Mouse (Mus musculus) midbrain, postnatal 0 days (tissue): ENCODE results near the gene Akr1a1. TPM values are rescaled to one million over a fixed set of nuclear protein-coding genes. Genes with fewer than 3 reads are reported as not detected.

Experiments
- ATAC-seq: fragments of 200-750 bp; cut with Nextera tagmentation; 2 replicates; pipeline ENCODE4 v1.8.0; 2017; ENCODE audit warnings: moderate number of reproducible peaks, mild to moderate bottlenecking, moderate TSS enrichment, moderate library complexity; ENCODE audit not compliant: low FRiP score
- DNase-seq: peaks from one replicate; pipeline ENCODE4 v3.0.0-alpha.2; 2015; ENCODE audit warnings: low spot score
- H3K27ac ChIP-seq: fragments of 300-500 bp; sonication (generic); 2 replicates; pipeline ENCODE4 v1.5.1; 2014; ENCODE audit warnings: low read depth, mild to moderate bottlenecking, low read length, mixed read lengths
- H3K27me3 ChIP-seq: fragments of 300-500 bp; sonication (generic); 2 replicates; pipeline ENCODE4 v1.6.1; 2014; ENCODE audit warnings: low read length, control low read depth, mixed read lengths; ENCODE audit not compliant: insufficient read depth
- H3K36me3 ChIP-seq: fragments of 300-500 bp; sonication (generic); 2 replicates; pipeline ENCODE4 v1.6.1; 2014; ENCODE audit warnings: low read length, control low read depth, mixed read lengths; ENCODE audit not compliant: insufficient read depth
- H3K4me1 ChIP-seq: fragments of 300-500 bp; sonication (generic); 2 replicates; pipeline ENCODE4 v1.6.1; 2014; ENCODE audit warnings: mild to moderate bottlenecking, control low read depth, antibody characterized with exemption, low read length, mixed read lengths; ENCODE audit not compliant: insufficient read depth
- H3K4me2 ChIP-seq: fragments of 300-500 bp; sonication (generic); 2 replicates; pipeline ENCODE4 v1.6.1; 2014; ENCODE audit warnings: low read depth, mild to moderate bottlenecking, low read length, mixed read lengths; ENCODE audit not compliant: poor library complexity, severe bottlenecking
- H3K4me3 ChIP-seq: fragments of 300-500 bp; sonication (generic); 2 replicates; pipeline ENCODE4 v1.5.1; 2014; ENCODE audit warnings: low read depth, mild to moderate bottlenecking, low read length, moderate library complexity
- H3K9ac ChIP-seq: fragments of 300-500 bp; sonication (generic); replicated peaks from 2 replicates; pipeline ENCODE4 v1.6.1; 2014; ENCODE audit warnings: mild to moderate bottlenecking, low read length, moderate library complexity, mixed read lengths; ENCODE audit not compliant: poor library complexity, severe bottlenecking
- H3K9me3 ChIP-seq: fragments of 300-500 bp; sonication (generic); 2 replicates; pipeline ENCODE4 v1.6.1; 2016; ENCODE audit warnings: low read length, control low read depth
- CTCF ChIP-seq: IDR thresholded peaks from 2 replicates; pipeline ENCODE4 v1.5.1; 2016; ENCODE audit warnings: antibody characterized with exemption, mild to moderate bottlenecking
- WGBS: fragments of 180-500 bp; shearing (Covaris S2); extraction: QIAGEN DNeasy Blood & Tissue Kit; methylation state at CpG from one replicate; pipeline ENCODE4 v1.1.7; 2014; 5-methylcytosine and 5-hydroxymethylcytosine counted together
- polyA plus RNA-seq: library from polyadenylated mRNA; unstranded; fragments of >200 nt; fragmentation: Nextera tagmentation; extraction: Ambion mirVana; gene quantifications from 2 replicates; pipeline ENCODE4 v1.2.1, GENCODE M21; 2015
- total RNA-seq: library from RNA; depleted of rRNA; stranded (reverse); fragments of >200 nt; gene quantifications from 2 replicates; pipeline ENCODE4 v1.2.3, GENCODE M21; 2014

Gene Akr1a1
- total and polyA plus RNA-seq, 2 experiments from 2014 or later, result 495 to 684 TPM

DNA sequence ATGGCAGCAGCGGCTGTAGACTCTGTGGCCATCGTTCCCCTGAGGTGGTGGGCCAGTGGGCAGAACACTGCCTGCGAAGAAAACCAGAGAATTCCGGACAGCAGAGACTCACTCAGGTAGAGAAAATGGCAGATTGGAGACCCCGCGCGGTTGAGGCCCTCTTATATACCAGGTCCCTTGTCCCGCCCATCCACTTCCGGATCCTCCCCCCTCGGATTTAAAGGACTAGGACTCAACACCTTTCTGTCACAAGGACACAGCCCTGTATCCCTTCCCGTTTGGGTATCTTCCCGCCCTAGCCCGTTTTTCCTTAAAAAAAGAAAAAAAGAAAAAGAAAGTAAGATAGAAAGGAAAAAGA lies 24.1 kb downstream of the Akr1a1 start:
- Histone ChIP-seq H3K36me3 (no peaks in the 10 kb centered on the region), H3K9ac (peak overlapping the region; percentile 90), H3K4me3 (peak overlapping the region; percentile 97), H3K9me3 (no peaks in the 10 kb centered on the region), H3K4me2 (peak overlapping the region; percentile 75), H3K27ac (peak overlapping the region; percentile 97), H3K27me3 (no peaks in the 10 kb centered on the region), H3K4me1 (0 out of 2 replicates have a peak, but pooled peaks cover 3% of the 10 kb centered on the region)
- ATAC-seq, result peak; percentile 96
- WGBS, result 0% methylated on average over 13 of the region's 13 CpGs
- DNase-seq, result peak; percentile 94
- no peak for TF ChIP-seq CTCF

- H3K4me1 ChIP-seq, result 0 out of 2 replicates have a peak, but pooled peaks cover 3% of the 10 kb centered on the region
- peak overlapping the region; percentile 97 for H3K27ac ChIP-seq
- no peaks in the 10 kb centered on the region for H3K9me3 ChIP-seq
- peak; percentile 78 for ATAC-seq
- peak overlapping the region; percentile 75 for H3K4me2 ChIP-seq
- under 1% methylated on average over 49 of the region's 53 CpGs for WGBS
- H3K27me3 ChIP-seq, result no peaks in the 10 kb centered on the region
- peak; percentile 92 for DNase-seq
- peak; percentile 33 for TF ChIP-seq CTCF
- no peaks in the 10 kb centered on the region for H3K36me3 ChIP-seq
- peak overlapping the region; percentile 90 for H3K9ac ChIP-seq
- peak overlapping the region; percentile 97 for H3K4me3 ChIP-seq
Observed at GRCm38 (mm10) chr4:116626658-116627358, 24.7 kb downstream of the Akr1a1 start.

- no peaks in the 10 kb centered on the region for H3K27me3 ChIP-seq
- 0 out of 2 replicates have a peak, but pooled peaks cover 3% of the 10 kb centered on the region for H3K4me1 ChIP-seq
- no peak overlapping the region for H3K27ac ChIP-seq
- no peak overlapping the region for H3K4me3 ChIP-seq
- H3K9me3 ChIP-seq, result no peaks in the 10 kb centered on the region
- TF ChIP-seq CTCF, result no peak
- WGBS, result 95% methylated on average over 4 of the region's 4 CpGs
- H3K4me2 ChIP-seq, result no peak overlapping the region
- ATAC-seq (no peak), DNase-seq (no peak)
- H3K36me3 ChIP-seq, result 0 out of 2 replicates have a peak, but pooled peaks cover 3% of the 10 kb centered on the region
- H3K9ac ChIP-seq, result no peak overlapping the region
Observed at GRCm38 (mm10) chr4:116624831-116625230, 26.6 kb downstream of the Akr1a1 start.

DNA sequence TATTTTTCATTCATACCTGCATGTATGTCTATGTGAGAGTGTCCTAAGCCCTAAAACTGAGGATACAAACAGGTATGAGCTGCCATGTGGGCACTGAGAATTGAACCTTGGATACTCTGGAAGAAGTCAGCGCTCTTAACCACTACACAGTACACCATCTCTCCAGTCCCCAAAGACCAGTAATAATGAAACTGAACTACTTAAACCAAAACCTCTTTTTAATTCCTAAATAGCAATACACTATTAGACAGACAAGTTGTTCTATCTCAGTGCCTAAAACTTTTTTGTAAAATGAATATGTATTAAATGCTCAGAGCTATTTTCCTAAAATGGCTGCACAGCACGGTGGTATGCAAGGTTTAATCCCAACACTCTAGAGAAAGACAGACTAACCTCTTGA lies 36.2 kb downstream of the Akr1a1 start:
- no peak overlapping the region for H3K4me2 ChIP-seq
- DNase-seq (no peak), ATAC-seq (no peak)
- H3K4me3 ChIP-seq, result no peak overlapping the region
- no peaks in the 10 kb centered on the region for H3K9me3 ChIP-seq
- peaks cover 11% of the 10 kb centered on the region for H3K36me3 ChIP-seq
- WGBS, result 97% methylated on average over 2 of the region's 2 CpGs
- H3K27ac ChIP-seq, result no peak overlapping the region
- H3K9ac ChIP-seq, result no peak overlapping the region
- no peaks in the 10 kb centered on the region for H3K4me1 ChIP-seq
- H3K27me3 ChIP-seq, result no peaks in the 10 kb centered on the region
- TF ChIP-seq CTCF, result no peak

DNA sequence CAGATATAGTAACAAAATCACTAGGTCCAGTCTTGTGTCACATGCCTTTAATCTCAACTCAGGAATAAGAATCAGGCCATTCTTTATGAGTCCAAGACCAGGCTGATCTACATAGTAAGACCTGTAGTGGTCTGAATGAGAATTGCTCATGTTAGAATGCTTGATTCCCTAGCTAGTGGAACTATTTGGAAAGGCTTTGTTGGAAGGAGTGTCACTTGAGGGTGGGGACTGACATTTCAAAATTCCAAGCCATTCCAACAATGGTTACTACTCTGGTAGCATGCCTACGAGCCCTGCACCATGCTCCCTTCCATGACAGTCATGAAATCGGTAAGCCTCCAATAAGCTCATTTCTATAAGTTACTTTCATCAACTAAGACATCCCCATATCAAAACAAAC lies 38.9 kb downstream of the Akr1a1 start:
- Histone ChIP-seq H3K27me3 (no peaks in the 10 kb centered on the region), H3K27ac (no peak overlapping the region), H3K4me2 (no peak overlapping the region), H3K9me3 (no peaks in the 10 kb centered on the region), H3K4me3 (no peak overlapping the region), H3K9ac (no peak overlapping the region), H3K36me3 (peaks cover 16% of the 10 kb centered on the region), H3K4me1 (no peaks in the 10 kb centered on the region)
- ATAC-seq, result no peak
- DNase-seq, result no peak
- 91% methylated on average over 2 of the region's 2 CpGs for WGBS
- TF ChIP-seq CTCF, result no peak

DNA sequence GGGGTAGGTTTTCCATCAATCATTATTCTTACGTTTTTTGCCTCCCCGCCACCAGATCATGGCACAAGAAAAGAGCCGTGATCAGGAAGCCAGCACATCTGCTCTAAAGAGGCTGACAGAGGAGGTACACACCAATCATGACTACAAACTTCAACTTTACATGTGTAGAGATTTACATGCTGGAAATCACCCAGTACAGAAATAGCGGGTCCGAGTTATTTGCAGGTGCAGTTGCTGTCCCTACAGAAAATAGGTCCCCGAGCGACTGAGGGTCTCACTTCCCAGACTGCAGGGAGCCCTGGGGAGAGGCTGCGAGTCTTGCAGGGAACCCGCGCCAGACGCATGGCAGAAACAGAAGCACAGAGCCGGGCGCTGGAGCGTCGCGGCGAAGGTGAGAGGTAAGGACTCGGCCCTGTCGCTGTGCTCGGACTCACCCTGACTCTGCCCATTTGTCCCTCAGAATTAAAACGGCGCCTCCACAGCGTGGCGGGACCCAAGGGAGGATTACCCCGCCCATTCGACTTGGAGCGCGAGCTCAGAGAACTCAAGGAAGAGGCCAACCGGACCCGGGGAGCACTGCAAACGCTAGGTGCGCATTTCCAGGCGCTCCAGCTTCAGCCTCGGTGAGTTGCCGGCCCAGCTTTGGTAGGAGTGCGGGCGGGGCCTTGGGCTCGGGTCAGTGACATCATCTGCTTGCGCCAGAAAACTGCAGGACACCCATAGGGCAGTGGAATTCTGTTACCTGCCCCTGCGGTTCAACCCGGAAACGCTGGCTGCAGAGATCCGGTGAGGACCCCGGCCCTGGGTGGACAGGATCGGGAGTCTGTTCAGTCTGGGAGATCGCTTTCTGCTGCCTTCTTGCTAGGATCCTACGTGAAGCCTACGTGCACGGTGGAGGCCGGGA lies 54.2 kb downstream of the Akr1a1 start:
- no peaks in the 10 kb centered on the region for H3K27me3 ChIP-seq
- H3K4me2 ChIP-seq, result peak overlapping the region; percentile 86
- H3K4me1 ChIP-seq, result peaks cover 9% of the 10 kb centered on the region
- peak overlapping the region; percentile 64 for H3K9ac ChIP-seq
- peak; percentile 95 for DNase-seq
- peak; percentile 39 for TF ChIP-seq CTCF
- peak overlapping the region; percentile 74 for H3K4me3 ChIP-seq
- H3K36me3 ChIP-seq, result peaks cover 20% of the 10 kb centered on the region; the same call in 1 of the 2 replicates
- peak; percentile 97 for ATAC-seq
- under 1% methylated on average over 50 of the region's 50 CpGs for WGBS
- no peaks in the 10 kb centered on the region for H3K9me3 ChIP-seq
- H3K27ac ChIP-seq, result peak overlapping the region; percentile 88
